Comparison of ENCODE assay signal across 9 mouse cellular contexts in genomic region chr12:38843801-38844295, GRCm38 (mm10).
DNase-seq lines count a peak whose midpoint lies in the region; ATAC-seq and TF ChIP-seq lines count a peak whose summit lies in the region.
"Had no signal": no experiment of that assay in that cellular context is flagged by ENCODE, and none has a peak within 500 bp of the region (broad histone marks: within the 10 kb centered on the region; RNA-seq: fewer than 3 reads in every experiment).

No protein-coding gene starts in this region.

- H3K27ac ChIP-seq in liver, adult 2 months (replicated peaks; ENCODE audit: insufficient read depth, low read depth, low read length) = no peak overlapping the region
- H3K27ac ChIP-seq in heart, embryonic 15.5 days = peak overlapping the region; percentile 37; the same call in 1 of the 2 replicates
- H3K27ac ChIP-seq in liver, embryonic 12.5 days = no peak overlapping the region
- no peak overlapping the region for H3K27ac ChIP-seq in stomach, embryonic 15.5 days
- H3K27ac ChIP-seq: liver, embryonic 13.5 days had no signal

- H3K79me2 ChIP-seq in liver, adult 2 months (ENCODE audit: control insufficient read depth, insufficient read depth, low read length) = no peaks in the 10 kb centered on the region

- TF ChIP-seq CTCF in liver, adult 2 months (IDR thresholded peaks at IDR 0.05; ENCODE audit: low read depth, low read length) = no peak

- TF ChIP-seq POLR2A in liver, adult 2 months (IDR thresholded peaks at IDR 0.05; ENCODE audit: extremely low read depth, insufficient read depth, low read length) = no peak

- ATAC-seq in heart, embryonic 15.5 days (replicated peaks; ENCODE audit: insufficient number of reproducible peaks, insufficient read depth, low FRiP score, low read depth) = peak; percentile 72
- ATAC-seq in liver, embryonic 12.5 days = peak; percentile 40; the same call in 1 of the 2 replicates
- ATAC-seq in stomach, embryonic 15.5 days (ENCODE audit: insufficient read depth, low FRiP score, low read depth) = peak; percentile 87

- no peaks in the 10 kb centered on the region for H3K27me3 ChIP-seq in liver, adult 2 months (ENCODE audit: control insufficient read depth, insufficient read depth, low read length)
- no peaks in the 10 kb centered on the region for H3K27me3 ChIP-seq in heart, embryonic 15.5 days
- H3K27me3 ChIP-seq in liver, embryonic 12.5 days (replicated peaks) = no peaks in the 10 kb centered on the region
- H3K27me3 ChIP-seq in stomach, embryonic 15.5 days (replicated peaks) = no peaks in the 10 kb centered on the region
- H3K27me3 ChIP-seq: liver, embryonic 13.5 days had no signal

- H3K9ac ChIP-seq in liver, adult 2 months (ENCODE audit: low read depth, low read length) = no peak overlapping the region
- H3K9ac ChIP-seq in heart, embryonic 15.5 days = no peak overlapping the region
- no peak overlapping the region for H3K9ac ChIP-seq in liver, embryonic 12.5 days
- no peak overlapping the region for H3K9ac ChIP-seq in stomach, embryonic 15.5 days
- H3K9ac ChIP-seq: liver, embryonic 13.5 days had no signal

- 76% methylated on average over 1 of the region's 1 CpGs for WGBS in liver, adult 2 months
- WGBS in heart, embryonic 15.5 days = 36% methylated on average over 1 of the region's 1 CpGs
- WGBS in liver, embryonic 12.5 days (ENCODE audit: insufficient replicate concordance) = 44% methylated on average over 1 of the region's 1 CpGs
- WGBS in stomach, embryonic 15.5 days = 19% methylated on average over 1 of the region's 1 CpGs

- H3K4me2 ChIP-seq in heart, embryonic 15.5 days = no peak overlapping the region
- no peak overlapping the region for H3K4me2 ChIP-seq in liver, embryonic 12.5 days
- no peak overlapping the region for H3K4me2 ChIP-seq in stomach, embryonic 15.5 days
- H3K4me2 ChIP-seq: liver, embryonic 13.5 days had no signal

- DNase-seq in liver, adult 2 months (ENCODE audit: extremely low read depth, low read depth, low spot score) = peak; percentile 6
- DNase-seq in liver = no peak
- no peak for DNase-seq in thymus, postnatal 14 days
- no peak for DNase-seq in natural killer cell, adult 2 months (ENCODE audit: low spot score in 2 of 2)
- no peak for DNase-seq in thymus, adult 18-20 months
- DNase-seq: liver, embryonic 13.5 days had no signal

- no peaks in the 10 kb centered on the region for H3K36me3 ChIP-seq in liver, adult 2 months (ENCODE audit: control insufficient read depth, insufficient read depth, low read length)
- H3K36me3 ChIP-seq in heart, embryonic 15.5 days = no peaks in the 10 kb centered on the region
- H3K36me3 ChIP-seq in liver, embryonic 12.5 days = no peaks in the 10 kb centered on the region
- no peaks in the 10 kb centered on the region for H3K36me3 ChIP-seq in stomach, embryonic 15.5 days
- H3K36me3 ChIP-seq: liver, embryonic 13.5 days had no signal

- H3K9me3 ChIP-seq in heart, embryonic 15.5 days (replicated peaks) = no peaks in the 10 kb centered on the region
- no peaks in the 10 kb centered on the region for H3K9me3 ChIP-seq in liver, embryonic 12.5 days (replicated peaks)
- no peaks in the 10 kb centered on the region for H3K9me3 ChIP-seq in stomach, embryonic 15.5 days
- H3K9me3 ChIP-seq: liver, embryonic 13.5 days had no signal

- H3K4me1 ChIP-seq in liver, adult 2 months (ENCODE audit: control insufficient read depth, insufficient read depth, low read length) = no peaks in the 10 kb centered on the region
- H3K4me1 ChIP-seq in heart, embryonic 15.5 days (replicated peaks) = 0 out of 2 replicates have a peak, but pooled peaks cover 5% of the 10 kb centered on the region
- no peaks in the 10 kb centered on the region for H3K4me1 ChIP-seq in liver, embryonic 12.5 days
- no peaks in the 10 kb centered on the region for H3K4me1 ChIP-seq in stomach, embryonic 15.5 days
- H3K4me1 ChIP-seq: liver, embryonic 13.5 days had no signal

- no peak overlapping the region for H3K4me3 ChIP-seq in liver, adult 2 months (ENCODE audit: insufficient read depth, low read depth, low read length)
- H3K4me3 ChIP-seq in heart, embryonic 15.5 days = no peak overlapping the region
- H3K4me3 ChIP-seq in liver, embryonic 12.5 days = no peak overlapping the region
- no peak overlapping the region for H3K4me3 ChIP-seq in stomach, embryonic 15.5 days (replicated peaks)
- H3K4me3 ChIP-seq: liver, embryonic 13.5 days had no signal
